Mouse (Mus musculus) lung, postnatal 0 days (tissue): Measurements from ENCODE around the gene Gse1. TPM values are rescaled to one million over a fixed set of nuclear protein-coding genes. Genes with fewer than 3 reads are reported as not detected.

Experiments used
- ATAC-seq: fragments of 200-750 bp; cut with Nextera tagmentation; 2 replicates; pipeline ENCODE4 v1.8.0; 2017; ENCODE audit warnings: moderate library complexity
- DNase-seq: peaks from one replicate; pipeline ENCODE4 v3.0.0-alpha.2; 2016; ENCODE audit warnings: low spot score
- H3K27ac ChIP-seq: fragments of 300-500 bp; sonication (generic); 2 replicates; pipeline ENCODE4 v1.5.1; 2014; ENCODE audit warnings: antibody characterized with exemption, mild to moderate bottlenecking, low read length, mixed read lengths
- H3K27me3 ChIP-seq: fragments of 300-500 bp; sonication (generic); replicated peaks from 2 replicates; pipeline ENCODE4 v1.6.1; 2014; ENCODE audit warnings: low read length, mixed read lengths; ENCODE audit not compliant: insufficient read depth
- H3K36me3 ChIP-seq: fragments of 300-500 bp; sonication (generic); 2 replicates; pipeline ENCODE4 v1.6.1; 2014; ENCODE audit warnings: low read length, mixed read lengths; ENCODE audit not compliant: insufficient read depth
- H3K4me1 ChIP-seq: fragments of 300-500 bp; sonication (generic); 2 replicates; pipeline ENCODE4 v1.6.1; 2014; ENCODE audit warnings: antibody characterized with exemption, low read depth, low read length, mixed read lengths; ENCODE audit not compliant: insufficient read depth
- H3K4me2 ChIP-seq: fragments of 300-500 bp; sonication (generic); replicated peaks from 2 replicates; pipeline ENCODE4 v1.6.1; 2014; ENCODE audit warnings: low read depth, mild to moderate bottlenecking, low read length, moderate library complexity, mixed read lengths
- H3K4me3 ChIP-seq: fragments of 300-500 bp; sonication (generic); 2 replicates; pipeline ENCODE4 v1.5.1; 2014; ENCODE audit warnings: low read depth, low read length
- H3K9ac ChIP-seq: fragments of 300-500 bp; sonication (generic); replicated peaks from 2 replicates; pipeline ENCODE4 v1.6.1; 2014; ENCODE audit warnings: low read depth, mild to moderate bottlenecking
- H3K9me3 ChIP-seq: fragments of 300-500 bp; sonication (generic); 2 replicates; pipeline ENCODE4 v1.6.1; 2016; ENCODE audit warnings: low read length, mixed read lengths
- CTCF ChIP-seq: IDR thresholded peaks from 2 replicates; pipeline ENCODE4 v1.5.1; 2016; ENCODE audit warnings: antibody characterized with exemption, mild to moderate bottlenecking
- EP300 ChIP-seq: IDR thresholded peaks from 2 replicates; pipeline ENCODE4 v1.6.1; 2016; ENCODE audit warnings: antibody characterized with exemption, mild to moderate bottlenecking, control low read depth
- WGBS: fragments of 180-500 bp; shearing (Covaris S2); extraction: QIAGEN DNeasy Blood & Tissue Kit; methylation state at CpG from one replicate; pipeline ENCODE4 v1.1.7; 2014; 5-methylcytosine and 5-hydroxymethylcytosine counted together
- polyA plus RNA-seq: library from polyadenylated mRNA; unstranded; fragments of >200 nt; fragmentation: Nextera tagmentation; extraction: Ambion mirVana; gene quantifications from 2 replicates; pipeline ENCODE4 v1.2.1, GENCODE M21; 2015

Gse1 gene
- polyA plus RNA-seq, 1 experiment from 2014 or later = 9.9 TPM

DNA sequence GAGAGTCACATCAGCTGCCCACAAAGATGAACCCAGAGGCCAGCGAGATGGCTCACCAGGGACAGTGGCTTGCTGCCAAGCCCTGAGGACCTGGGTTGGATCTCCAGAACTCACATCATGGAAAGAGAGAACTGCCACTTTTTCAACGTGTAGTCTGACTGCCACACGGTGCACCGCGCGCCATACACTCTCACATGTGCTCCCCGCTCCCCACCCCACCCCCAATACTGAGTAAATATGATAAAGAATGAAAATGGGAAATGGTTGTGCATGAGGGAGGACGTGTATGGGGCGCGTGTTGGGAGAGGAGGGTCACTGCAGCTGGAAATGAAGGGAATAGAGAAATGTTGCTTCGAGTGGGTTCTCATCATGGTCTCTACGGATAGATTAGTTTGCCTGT is 241.9 kb downstream of the Gse1 start:
- no peaks in the 10 kb centered on the region for H3K9me3 ChIP-seq
- H3K4me1 ChIP-seq = peaks cover 12% of the 10 kb centered on the region
- DNase-seq = no peak
- H3K4me3 ChIP-seq = no peak overlapping the region
- H3K36me3 ChIP-seq = no peaks in the 10 kb centered on the region
- no peak overlapping the region for H3K9ac ChIP-seq
- no peak for ATAC-seq
- H3K27me3 ChIP-seq = no peaks in the 10 kb centered on the region
- TF ChIP-seq EP300 (no peak), CTCF (no peak)
- no peak overlapping the region for H3K4me2 ChIP-seq
- WGBS = 86% methylated on average over 12 of the region's 12 CpGs
- no peak overlapping the region for H3K27ac ChIP-seq

DNA sequence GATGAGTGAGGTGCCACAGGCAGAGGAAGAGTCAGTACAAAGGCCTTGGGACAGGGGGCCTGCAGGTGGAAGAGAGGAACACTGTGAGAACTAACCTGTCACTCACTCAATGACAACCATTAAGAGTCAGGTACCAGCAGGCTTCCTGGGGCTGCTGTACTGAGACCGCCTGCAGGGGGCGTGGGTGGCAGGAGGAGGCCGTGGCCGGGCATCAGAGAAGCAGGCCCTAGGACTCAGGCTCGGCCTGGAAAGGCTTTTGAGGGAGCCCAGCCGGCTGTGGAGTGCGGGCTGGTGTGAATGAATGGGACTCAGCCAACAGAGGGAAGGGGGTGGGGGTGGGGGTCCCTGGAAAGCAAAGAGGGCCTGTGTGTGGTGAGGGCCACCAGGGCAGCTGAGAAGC is 242.9 kb downstream of the Gse1 start:
- H3K9ac ChIP-seq = no peak overlapping the region
- no peaks in the 10 kb centered on the region for H3K9me3 ChIP-seq
- TF ChIP-seq EP300 = no peak
- TF ChIP-seq CTCF = peak; percentile 75
- H3K36me3 ChIP-seq = no peaks in the 10 kb centered on the region
- DNase-seq (peak; percentile 57), ATAC-seq (no peak)
- H3K4me2 ChIP-seq = no peak overlapping the region
- peaks cover 15% of the 10 kb centered on the region for H3K4me1 ChIP-seq
- H3K27me3 ChIP-seq = no peaks in the 10 kb centered on the region
- H3K4me3 ChIP-seq = no peak overlapping the region
- no peak overlapping the region for H3K27ac ChIP-seq
- 20% methylated on average over 7 of the region's 7 CpGs for WGBS

DNA sequence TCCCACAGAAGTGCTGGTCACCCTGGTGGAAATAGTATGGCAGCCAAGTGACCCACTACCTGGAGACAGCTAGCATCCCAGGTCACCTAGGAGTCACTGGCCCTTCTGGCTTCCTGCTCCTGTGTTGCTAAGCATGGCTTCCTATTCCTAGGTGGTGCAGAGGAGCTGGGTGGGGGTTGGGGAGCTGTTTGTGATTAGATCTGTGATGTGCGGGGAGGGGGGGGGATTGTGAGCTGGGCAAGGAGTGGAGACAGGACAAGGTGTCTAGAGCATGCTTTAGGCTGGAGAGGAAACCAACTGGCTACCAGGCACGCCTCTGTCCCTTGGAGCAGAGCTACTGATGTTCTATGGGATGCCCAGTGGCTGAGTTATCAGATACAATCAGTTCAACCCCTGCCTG is 243.5 kb downstream of the Gse1 start:
- no peak for ATAC-seq
- H3K27ac ChIP-seq = no peak overlapping the region
- H3K27me3 ChIP-seq = no peaks in the 10 kb centered on the region
- H3K4me2 ChIP-seq = no peak overlapping the region
- 53% methylated on average over 2 of the region's 2 CpGs for WGBS
- H3K9me3 ChIP-seq = no peaks in the 10 kb centered on the region
- H3K4me3 ChIP-seq = no peak overlapping the region
- no peak overlapping the region for H3K9ac ChIP-seq
- TF ChIP-seq CTCF (no peak), EP300 (no peak)
- no peak for DNase-seq
- no peaks in the 10 kb centered on the region for H3K36me3 ChIP-seq
- H3K4me1 ChIP-seq = peaks cover 20% of the 10 kb centered on the region

DNA sequence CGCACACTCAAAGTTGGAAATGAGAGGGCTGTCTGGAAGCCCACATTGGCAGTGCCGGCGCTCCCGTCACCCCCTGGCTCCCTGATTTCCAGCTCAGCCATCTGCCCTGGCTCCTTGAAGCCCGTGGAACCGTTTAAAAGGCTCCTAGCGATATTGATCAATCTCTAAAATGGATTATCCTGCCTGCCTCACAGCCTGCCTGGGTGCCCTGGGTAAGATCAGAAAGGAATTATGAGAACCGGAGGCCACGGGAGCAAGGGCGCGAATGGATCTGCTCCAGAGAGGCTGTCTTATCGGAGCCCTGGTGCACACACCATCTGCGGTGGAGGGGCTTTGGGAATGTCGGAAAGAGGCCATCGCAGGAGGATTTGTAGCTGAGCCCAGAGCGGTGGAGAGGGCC is 244.0 kb downstream of the Gse1 start:
- no peaks in the 10 kb centered on the region for H3K36me3 ChIP-seq
- no peak overlapping the region for H3K4me2 ChIP-seq
- no peak overlapping the region for H3K9ac ChIP-seq
- WGBS = 34% methylated on average over 16 of the region's 16 CpGs
- H3K4me1 ChIP-seq = peaks cover 20% of the 10 kb centered on the region
- no peaks in the 10 kb centered on the region for H3K9me3 ChIP-seq
- DNase-seq (no peak), ATAC-seq (no peak)
- H3K27me3 ChIP-seq = no peaks in the 10 kb centered on the region
- H3K27ac ChIP-seq = no peak overlapping the region
- TF ChIP-seq CTCF (no peak), EP300 (no peak)
- H3K4me3 ChIP-seq = no peak overlapping the region

DNA sequence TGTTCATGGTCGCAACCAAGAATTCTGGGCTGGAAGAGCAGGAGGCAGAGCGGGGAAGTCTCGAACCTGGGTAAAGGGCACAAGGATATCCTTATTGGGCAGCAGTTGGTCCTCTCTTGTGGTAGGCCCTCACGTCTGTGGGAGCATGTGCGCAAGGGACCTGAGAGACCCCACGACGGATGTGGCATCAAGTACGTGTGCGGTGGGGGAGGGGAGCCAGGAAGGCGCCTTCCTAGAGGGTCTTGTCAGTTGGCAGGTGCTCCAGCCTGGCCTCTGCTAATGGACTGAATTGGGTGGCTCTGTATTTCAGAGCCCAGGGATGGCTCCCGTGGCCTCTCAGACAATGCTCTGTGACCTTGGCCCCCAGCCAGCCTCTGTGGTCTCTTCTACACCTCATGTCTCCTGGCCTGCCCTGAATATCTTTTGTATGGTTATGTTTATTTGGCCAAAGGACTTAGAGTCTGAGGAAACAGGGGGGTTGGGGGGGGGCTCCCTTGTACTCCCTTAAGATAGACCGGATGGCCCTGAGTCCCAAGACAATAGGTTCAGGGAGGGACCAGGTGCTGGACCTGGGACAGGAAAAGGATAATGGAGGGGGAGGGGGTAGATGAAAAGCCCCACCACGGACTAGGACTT is 245.6 kb downstream of the Gse1 start:
- DNase-seq (peak; percentile 62), ATAC-seq (peak; percentile 82)
- Histone ChIP-seq H3K9ac (no peak overlapping the region), H3K36me3 (no peaks in the 10 kb centered on the region), H3K4me2 (no peak overlapping the region), H3K27me3 (no peaks in the 10 kb centered on the region), H3K27ac (no peak overlapping the region), H3K4me3 (no peak overlapping the region), H3K4me1 (peaks cover 20% of the 10 kb centered on the region), H3K9me3 (no peaks in the 10 kb centered on the region)
- 73% methylated on average over 13 of the region's 13 CpGs for WGBS
- peak; percentile 82 for TF ChIP-seq EP300
- no peak for TF ChIP-seq CTCF

DNA sequence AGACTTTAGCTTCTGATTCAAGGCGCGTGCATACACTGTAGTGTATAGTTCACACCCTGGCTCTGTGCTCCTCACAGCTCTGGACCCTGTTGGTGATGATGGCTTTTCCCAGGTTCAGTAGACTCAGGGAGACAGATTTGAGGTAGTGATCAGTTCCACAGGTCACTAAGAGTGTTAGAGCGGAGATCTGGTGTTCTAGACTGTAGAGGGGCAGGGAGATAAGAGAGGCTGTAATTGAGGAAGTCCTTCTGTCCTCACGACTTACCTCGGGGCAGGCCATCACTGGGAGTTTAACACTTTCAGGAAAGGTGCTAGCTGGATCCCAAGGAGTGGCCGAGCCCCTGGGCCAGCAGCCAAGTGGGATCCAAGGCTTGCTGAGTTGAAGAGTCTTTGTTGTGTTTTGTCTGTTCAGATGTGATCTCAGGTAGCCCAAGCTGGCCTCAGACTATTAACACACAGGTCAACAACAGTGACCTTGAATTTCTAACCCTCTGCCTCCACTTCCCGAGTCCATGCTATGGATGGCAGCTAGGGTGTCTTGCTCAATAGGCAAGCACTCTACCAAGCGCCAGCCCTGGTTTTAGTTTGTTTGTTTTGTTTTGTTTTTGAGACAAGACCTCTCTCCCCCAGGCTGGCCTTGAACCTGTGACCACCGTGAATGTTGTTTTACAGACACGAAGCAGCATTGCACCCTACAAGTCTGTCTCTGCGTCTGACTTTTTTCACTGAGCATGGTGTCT is 246.4 kb downstream of the Gse1 start:
- H3K4me3 ChIP-seq = no peak overlapping the region
- no peak for ATAC-seq
- H3K9ac ChIP-seq = no peak overlapping the region
- no peak for DNase-seq
- no peaks in the 10 kb centered on the region for H3K36me3 ChIP-seq
- 50% methylated on average over 11 of the region's 11 CpGs for WGBS
- TF ChIP-seq CTCF (no peak), EP300 (no peak)
- H3K27ac ChIP-seq = peak overlapping the region; percentile 28
- no peaks in the 10 kb centered on the region for H3K9me3 ChIP-seq
- H3K4me2 ChIP-seq = no peak overlapping the region
- peaks cover 20% of the 10 kb centered on the region for H3K4me1 ChIP-seq
- H3K27me3 ChIP-seq = no peaks in the 10 kb centered on the region
